Mouse (Mus musculus): ENCODE measurements around the gene Rnf41. TPM values are rescaled to one million over a fixed set of nuclear protein-coding genes. Genes with fewer than 3 reads are reported as not detected.

The Rnf41 gene
- total RNA-seq (2021) = 10 to 100 TPM; 16.0 to 16.5 TPM

GRCm38 (mm10) chr10:128411211-128412054, at the start of gene Rnf41, which contains the start of gene Nabp2:
TSS of gene Rnf41 (plus strand) at chr10:128411657.
TSS of gene Nabp2 (minus strand) at chr10:128411492.
- peak; percentile 94 for DNase-seq (ENCODE audit: low spot score)
- intact Hi-C loops (cut with DNase I) = no loop called here

- DNase-seq (ENCODE audit: low spot score) = no peak
- intact Hi-C loops (cut with DNase I) = no loop called here
These were observed 49.6 kb upstream of the Rnf41 start for GRCm38 (mm10) chr10:128361836-128362235.

- intact Hi-C loops (cut with DNase I) = no loop called here
- no peak for DNase-seq (ENCODE audit: low spot score)
These were observed 48.9 kb upstream of the Rnf41 start for GRCm38 (mm10) chr10:128362568-128362967.

GRCm38 (mm10) chr10:128367899-128368401, 43.5 kb upstream of the Rnf41 start:
- intact Hi-C loops (cut with DNase I) = no loop called here
- DNase-seq (ENCODE audit: low spot score) = no peak

- intact Hi-C loops (cut with DNase I) = no loop called here
- DNase-seq (ENCODE audit: low spot score) = peak; percentile 93
These were observed 42.8 kb upstream of the Rnf41 start, which contains the start of gene Coq10a for GRCm38 (mm10) chr10:128368402-128369217. TSS of gene Coq10a (minus strand) at chr10:128368997.

- DNase-seq (ENCODE audit: low spot score) = no peak
- intact Hi-C loops (cut with DNase I) = no loop called here
These were observed 42.3 kb upstream of the Rnf41 start for GRCm38 (mm10) chr10:128369218-128369543.

GRCm38 (mm10) chr10:128369599-128369998, 41.9 kb upstream of the Rnf41 start:
- intact Hi-C loops (cut with DNase I) = no loop called here
- DNase-seq (ENCODE audit: low spot score) = no peak

- no peak for DNase-seq (ENCODE audit: low spot score)
- intact Hi-C loops (cut with DNase I) = no loop called here
These were observed 41.4 kb upstream of the Rnf41 start for GRCm38 (mm10) chr10:128370021-128370420.

GRCm38 (mm10) chr10:128370601-128371000, 40.9 kb upstream of the Rnf41 start:
- no peak for DNase-seq (ENCODE audit: low spot score)
- intact Hi-C loops (cut with DNase I) = no loop called here

- no peak for DNase-seq (ENCODE audit: low spot score)
- intact Hi-C loops (cut with DNase I) = no loop called here
These were observed 39.3 kb upstream of the Rnf41 start for GRCm38 (mm10) chr10:128372142-128372541.

- DNase-seq (ENCODE audit: low spot score) = no peak
- intact Hi-C loops (cut with DNase I) = no loop called here
These were observed 38.3 kb upstream of the Rnf41 start for GRCm38 (mm10) chr10:128372989-128373748.

GRCm38 (mm10) chr10:128374393-128374792, 37.1 kb upstream of the Rnf41 start:
- intact Hi-C loops (cut with DNase I) = no loop called here
- DNase-seq (ENCODE audit: low spot score) = no peak

- intact Hi-C loops (cut with DNase I) = no loop called here
These were observed 35.4 kb upstream of the Rnf41 start for GRCm38 (mm10) chr10:128376099-128376454.

GRCm38 (mm10) chr10:128376455-128377211, 34.8 kb upstream of the Rnf41 start, which contains the start of gene Ankrd52:
TSS of gene Ankrd52 (plus strand) at chr10:128377115.
- intact Hi-C loops (cut with DNase I) = loop anchor here (1.0 kb wide), 1 partner anchor 33 kb away; no protein-coding TSS in a partner anchor
- DNase-seq (ENCODE audit: low spot score) = peak; percentile 80

More at GRCm38 (mm10) chr10:128376099-128376454, 35.4 kb upstream of the Rnf41 start:
- DNase-seq (ENCODE audit: low spot score) = no peak

GRCm38 (mm10) chr10:128377222-128377939, 34.1 kb upstream of the Rnf41 start:
- intact Hi-C loops (cut with DNase I) = loop anchor here (1.0 kb wide), 1 partner anchor 32 kb away; no protein-coding TSS in a partner anchor
- DNase-seq (ENCODE audit: low spot score) = no peak

GRCm38 (mm10) chr10:128377940-128378448, 33.5 kb upstream of the Rnf41 start:
- DNase-seq (ENCODE audit: low spot score) = no peak
- intact Hi-C loops (cut with DNase I) = loop anchor here (1.0 to 2.0 kb wide), 2 partner anchors 31 to 67 kb away; no protein-coding TSS in a partner anchor

- intact Hi-C loops (cut with DNase I) = loop anchor here (2.0 kb wide), 1 partner anchor 66 kb away; no protein-coding TSS in a partner anchor
- DNase-seq (ENCODE audit: low spot score) = no peak
These were observed 33.0 kb upstream of the Rnf41 start for GRCm38 (mm10) chr10:128378462-128378861.

GRCm38 (mm10) chr10:128379260-128379659, 32.2 kb upstream of the Rnf41 start:
- intact Hi-C loops (cut with DNase I) = loop anchor here (2.0 kb wide), 1 partner anchor 66 kb away; no protein-coding TSS in a partner anchor
- no peak for DNase-seq (ENCODE audit: low spot score)
